Mouse (Mus musculus) forebrain, postnatal 0 days (tissue): ENCODE results near the gene Klf9. TPM values are rescaled to one million over a fixed set of nuclear protein-coding genes. Genes with fewer than 3 reads are reported as not detected.

Experiments used
- ATAC-seq: fragments of 200-750 bp; cut with Nextera tagmentation; 2 replicates; pipeline ENCODE4 v1.8.0; 2017; ENCODE audit warnings: mild to moderate bottlenecking, moderate library complexity
- DNase-seq: peaks from one replicate; pipeline ENCODE4 v3.0.0-alpha.2; 2015
- H3K27ac ChIP-seq: fragments of 300-500 bp; sonication (generic); 2 replicates; pipeline ENCODE4 v1.5.1; 2014; ENCODE audit warnings: low read depth, mild to moderate bottlenecking, antibody characterized with exemption, low read length, moderate library complexity, mixed read lengths
- H3K27me3 ChIP-seq: fragments of 300-500 bp; sonication (generic); 2 replicates; pipeline ENCODE4 v1.6.1; 2014; ENCODE audit warnings: mild to moderate bottlenecking, low read length, mixed read lengths; ENCODE audit not compliant: insufficient read depth
- H3K36me3 ChIP-seq: fragments of 300-500 bp; sonication (generic); 2 replicates; pipeline ENCODE4 v1.6.1; 2014; ENCODE audit warnings: mild to moderate bottlenecking, moderate library complexity; ENCODE audit not compliant: insufficient read depth
- H3K4me1 ChIP-seq: fragments of 300-500 bp; sonication (generic); 2 replicates; pipeline ENCODE4 v1.6.1; 2014; ENCODE audit warnings: antibody characterized with exemption; ENCODE audit not compliant: insufficient read depth
- H3K4me2 ChIP-seq: fragments of 300-500 bp; sonication (generic); 2 replicates; pipeline ENCODE4 v1.6.1; 2014; ENCODE audit warnings: low read depth, mild to moderate bottlenecking, moderate library complexity
- H3K4me3 ChIP-seq: fragments of 300-500 bp; sonication (generic); 2 replicates; pipeline ENCODE4 v1.5.1; 2014; ENCODE audit warnings: low read depth, low read length, mixed read lengths
- H3K9ac ChIP-seq: fragments of 300-500 bp; sonication (generic); 2 replicates; pipeline ENCODE4 v1.6.1; 2014; ENCODE audit warnings: mild to moderate bottlenecking
- H3K9me3 ChIP-seq: fragments of 300-500 bp; sonication (generic); 2 replicates; pipeline ENCODE4 v1.6.1; 2016; ENCODE audit warnings: low read length
- CTCF ChIP-seq: sonication (generic); IDR thresholded peaks from 2 replicates; pipeline ENCODE4 v1.5.1; 2016; ENCODE audit warnings: antibody characterized with exemption, control low read depth, low read depth
- WGBS: fragments of 180-500 bp; shearing (Covaris S2); extraction: QIAGEN DNeasy Blood & Tissue Kit; methylation state at CpG from one replicate; pipeline ENCODE4 v1.1.7; 2014; 5-methylcytosine and 5-hydroxymethylcytosine counted together
- polyA plus RNA-seq: library from polyadenylated mRNA; unstranded; fragments of >200 nt; fragmentation: Nextera tagmentation; extraction: Ambion mirVana; gene quantifications from 2 replicates; pipeline ENCODE4 v1.2.1, GENCODE M21; 2015
- total RNA-seq: library from RNA; depleted of rRNA; stranded (reverse); fragments of >200 nt; gene quantifications from 2 replicates; pipeline ENCODE4 v1.2.3, GENCODE M21; 2014

Gene Klf9
- total and polyA plus RNA-seq, 2 experiments from 2014 or later = 11.4 to 22.5 TPM

GRCm38 (mm10) chr19:23164651-23165240, 23.7 kb downstream of the Klf9 start:
- Histone ChIP-seq H3K36me3 (no peaks in the 10 kb centered on the region), H3K9ac (no peak overlapping the region), H3K4me2 (no peak overlapping the region), H3K4me3 (no peak overlapping the region), H3K27ac (no peak overlapping the region), H3K4me1 (peaks cover 5% of the 10 kb centered on the region; the same call in 1 of the 2 replicates), H3K9me3 (no peaks in the 10 kb centered on the region), H3K27me3 (no peaks in the 10 kb centered on the region)
- ATAC-seq = no peak
- TF ChIP-seq CTCF = no peak
- no peak for DNase-seq
- WGBS = 90% methylated on average over 16 of the region's 16 CpGs

DNA sequence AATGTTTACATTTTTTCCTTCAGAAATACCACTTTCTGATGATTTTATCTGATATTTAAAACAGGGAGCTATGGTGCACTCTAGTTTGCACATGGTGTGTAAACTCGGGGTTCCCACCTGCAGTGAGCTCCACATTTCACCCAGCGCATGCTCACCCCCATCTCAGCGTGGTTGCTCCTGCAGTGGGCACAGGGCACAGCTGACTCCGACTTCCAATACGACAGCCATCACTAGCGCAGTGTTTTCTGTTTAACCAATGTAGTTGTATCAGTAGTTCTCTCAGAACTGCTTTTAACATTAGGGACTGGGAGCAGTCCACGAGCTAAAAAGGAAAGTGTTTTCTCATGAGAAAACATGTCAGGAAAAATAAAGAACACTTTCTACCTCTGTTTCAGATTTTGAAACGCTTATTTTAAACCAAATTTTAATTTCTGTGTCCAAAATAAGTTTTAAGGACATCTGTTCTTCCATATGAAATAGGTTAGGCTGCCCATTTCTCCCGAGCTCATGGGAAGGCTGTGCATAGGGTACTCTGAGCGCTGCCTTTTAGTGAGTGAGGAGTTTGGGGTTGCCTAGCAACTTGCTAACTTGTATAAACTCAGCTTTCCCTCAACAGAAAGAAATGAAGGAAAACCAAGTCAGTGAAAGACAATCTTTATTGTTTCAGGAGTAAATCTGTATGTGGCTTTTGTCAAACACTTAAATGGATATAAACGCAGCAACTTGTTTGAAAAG, 25.7 kb downstream of the Klf9 start:
- H3K4me1 ChIP-seq = peaks cover 5% of the 10 kb centered on the region; the same call in 1 of the 2 replicates
- no peak overlapping the region for H3K27ac ChIP-seq
- TF ChIP-seq CTCF = no peak
- no peaks in the 10 kb centered on the region for H3K9me3 ChIP-seq
- H3K27me3 ChIP-seq = no peaks in the 10 kb centered on the region
- no peak overlapping the region for H3K9ac ChIP-seq
- H3K4me3 ChIP-seq = no peak overlapping the region
- no peaks in the 10 kb centered on the region for H3K36me3 ChIP-seq
- ATAC-seq (peak; percentile 80), DNase-seq (peak; percentile 64)
- 47% methylated on average over 11 of the region's 11 CpGs for WGBS
- H3K4me2 ChIP-seq = no peak overlapping the region

GRCm38 (mm10) chr19:23168899-23169658, 28.1 kb downstream of the Klf9 start:
- no peaks in the 10 kb centered on the region for H3K36me3 ChIP-seq
- no peak for DNase-seq
- 78% methylated on average over 5 of the region's 5 CpGs for WGBS
- no peaks in the 10 kb centered on the region for H3K4me1 ChIP-seq
- no peak for ATAC-seq
- H3K27me3 ChIP-seq = no peaks in the 10 kb centered on the region
- no peaks in the 10 kb centered on the region for H3K9me3 ChIP-seq
- no peak overlapping the region for H3K4me3 ChIP-seq
- no peak overlapping the region for H3K9ac ChIP-seq
- no peak for TF ChIP-seq CTCF
- no peak overlapping the region for H3K27ac ChIP-seq
- H3K4me2 ChIP-seq = no peak overlapping the region

- Histone ChIP-seq H3K27me3 (no peaks in the 10 kb centered on the region), H3K4me2 (no peak overlapping the region), H3K4me1 (no peaks in the 10 kb centered on the region), H3K36me3 (no peaks in the 10 kb centered on the region), H3K9me3 (no peaks in the 10 kb centered on the region), H3K4me3 (no peak overlapping the region), H3K9ac (no peak overlapping the region), H3K27ac (no peak overlapping the region)
- 98% methylated on average over 2 of the region's 2 CpGs for WGBS
- TF ChIP-seq CTCF = no peak
- DNase-seq = no peak
- ATAC-seq = no peak
Observed at GRCm38 (mm10) chr19:23169659-23170050, 28.6 kb downstream of the Klf9 start.

DNA sequence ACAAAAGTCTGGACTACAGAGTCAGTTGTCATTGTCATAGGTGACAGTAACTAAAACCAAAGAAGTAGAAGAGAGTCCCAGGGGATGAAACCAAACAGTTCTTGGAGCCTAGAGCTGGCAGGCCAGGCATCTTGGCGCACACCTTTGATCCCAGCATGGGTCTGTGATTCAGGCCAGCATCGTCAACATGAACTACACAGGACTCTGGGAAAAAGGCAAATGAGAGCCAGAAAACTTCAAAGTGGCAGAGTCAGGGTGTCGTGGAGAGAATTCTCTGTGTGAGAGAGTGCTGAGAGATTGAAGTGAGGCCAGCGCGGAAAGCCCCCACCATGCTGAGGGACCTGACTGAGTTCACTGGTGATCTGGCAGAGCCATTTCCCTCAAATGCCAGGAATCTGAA, 29.4 kb downstream of the Klf9 start:
- WGBS = 76% methylated on average over 5 of the region's 5 CpGs
- Histone ChIP-seq H3K27me3 (no peaks in the 10 kb centered on the region), H3K9me3 (no peaks in the 10 kb centered on the region), H3K4me1 (no peaks in the 10 kb centered on the region), H3K9ac (no peak overlapping the region), H3K4me3 (no peak overlapping the region), H3K27ac (no peak overlapping the region), H3K4me2 (no peak overlapping the region), H3K36me3 (no peaks in the 10 kb centered on the region)
- peak; percentile 26; the same call in 1 of the 2 replicates for ATAC-seq
- TF ChIP-seq CTCF = no peak
- DNase-seq = peak; percentile 14

- Histone ChIP-seq H3K4me3 (no peak overlapping the region), H3K9ac (no peak overlapping the region), H3K4me2 (no peak overlapping the region), H3K27ac (no peak overlapping the region), H3K36me3 (no peaks in the 10 kb centered on the region), H3K4me1 (no peaks in the 10 kb centered on the region), H3K9me3 (no peaks in the 10 kb centered on the region), H3K27me3 (no peaks in the 10 kb centered on the region)
- no peak for DNase-seq
- 71% methylated on average over 2 of the region's 2 CpGs for WGBS
- TF ChIP-seq CTCF = no peak
- ATAC-seq = no peak
Observed at GRCm38 (mm10) chr19:23171136-23171535, 30.1 kb downstream of the Klf9 start.

DNA sequence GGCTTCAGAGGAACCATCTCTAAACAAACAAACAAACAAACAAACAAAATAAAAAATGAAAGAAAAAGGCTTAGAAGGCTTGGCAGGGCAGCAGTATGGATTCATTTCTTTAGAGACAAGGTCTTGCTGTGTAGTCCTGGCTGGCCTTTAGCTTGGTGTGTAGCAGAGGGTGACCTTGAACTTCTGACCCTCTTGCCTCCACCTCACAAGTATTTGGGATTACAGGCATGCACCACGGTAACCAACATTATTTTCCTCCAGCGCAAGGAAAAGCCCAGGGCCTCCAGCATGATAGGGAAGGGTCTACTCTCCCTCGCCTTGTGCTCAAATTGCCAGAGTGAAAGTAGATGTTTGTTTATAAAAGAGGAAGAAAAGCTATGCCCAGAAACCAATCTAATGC, 34.1 kb downstream of the Klf9 start:
- TF ChIP-seq CTCF = no peak
- no peaks in the 10 kb centered on the region for H3K27me3 ChIP-seq
- DNase-seq = no peak
- no peak overlapping the region for H3K27ac ChIP-seq
- no peaks in the 10 kb centered on the region for H3K9me3 ChIP-seq
- no peaks in the 10 kb centered on the region for H3K4me1 ChIP-seq
- H3K9ac ChIP-seq = no peak overlapping the region
- 88% methylated on average over 3 of the region's 3 CpGs for WGBS
- ATAC-seq = no peak
- no peak overlapping the region for H3K4me2 ChIP-seq
- H3K36me3 ChIP-seq = no peaks in the 10 kb centered on the region
- no peak overlapping the region for H3K4me3 ChIP-seq
